Mouse (Mus musculus) olfactory bulb, adult 2 months (tissue): ENCODE data around the gene Fnip2.

Experiments used
- CTCF ChIP-seq: fragments of 200-500 bp; IDR thresholded peaks from 2 replicates; pipeline ENCODE4 v1.5.1; 2012; ENCODE audit warnings: low read depth, mild to moderate bottlenecking, low read length, moderate library complexity; ENCODE audit not compliant: insufficient read depth
- POLR2A ChIP-seq: fragments of 200-500 bp; IDR thresholded peaks from 2 replicates; pipeline ENCODE4 v1.6.1; 2012; ENCODE audit warnings: mild to moderate bottlenecking, low read depth, low read length, moderate library complexity; ENCODE audit not compliant: insufficient read depth

DNA sequence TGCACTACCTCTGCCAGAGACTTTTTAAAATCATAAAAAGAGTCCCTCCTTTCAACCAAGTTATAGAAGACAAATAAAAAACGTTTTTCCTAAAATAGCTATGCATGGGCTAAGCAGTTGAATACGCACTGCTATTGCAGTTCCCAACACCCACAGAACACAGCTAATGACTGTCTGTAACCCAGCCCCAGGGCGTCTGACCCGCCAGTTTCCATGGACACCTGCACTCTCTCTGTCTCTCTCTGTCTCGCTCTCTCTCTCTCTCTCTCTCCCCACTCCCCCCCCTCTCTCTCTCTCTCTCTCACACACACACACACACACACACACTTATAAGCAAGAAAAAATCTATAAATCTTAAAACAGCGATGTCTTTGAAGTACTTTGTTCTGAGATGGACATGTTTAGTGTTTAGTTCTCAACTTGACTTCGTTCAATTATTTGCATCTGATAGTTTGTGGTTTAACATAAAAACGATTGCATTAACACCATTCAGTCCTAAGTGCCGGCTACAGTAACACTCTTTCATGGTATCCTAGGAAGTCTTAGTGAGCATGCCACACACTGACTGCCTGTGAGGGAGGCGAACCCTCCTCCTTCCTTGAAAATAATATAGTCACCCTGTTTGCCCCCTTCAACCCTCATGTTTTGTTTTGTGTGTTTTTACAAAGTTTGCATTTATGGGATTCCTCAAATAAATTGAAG, 157.5 kb downstream of the Fnip2 start:
- TF ChIP-seq CTCF (no peak), POLR2A (no peak)
